Mouse (Mus musculus) MEL (cell line): ENCODE results near the gene Cfh.

Experiments
- BHLHE40 ChIP-seq: IDR thresholded peaks from 2 replicates; pipeline ENCODE4 v1.6.1; 2012; ENCODE audit warnings: low read depth, mild to moderate bottlenecking, inconsistent platforms, low read length, improper control_type of control experiment, borderline replicate concordance
- CHD2 ChIP-seq: IDR thresholded peaks from 2 replicates; pipeline ENCODE4 v1.6.1; 2011; ENCODE audit warnings: low read length, improper control_type of control experiment
- CTCF ChIP-seq, 3 experiments: IDR thresholded peaks in 2 of 3; conservative IDR thresholded peaks in 1 of 3; 2 replicates each; pipeline ENCODE4 v1.5.1; 2011 to 2012; ENCODE audit warnings: low read length in 3 of 3, low read depth in 2 of 3, mild to moderate bottlenecking in 2 of 3, improper control_type of control experiment in 1 of 3, inconsistent platforms in 1 of 3, mixed read lengths in 1 of 3, moderate library complexity in 1 of 3; ENCODE audit not compliant: control insufficient read depth in 1 of 3, insufficient read depth in 1 of 3, poor library complexity in 1 of 3, severe bottlenecking in 1 of 3
- MXI1 ChIP-seq: IDR thresholded peaks from 2 replicates; pipeline ENCODE4 v1.6.1; 2011; ENCODE audit warnings: mild to moderate bottlenecking, low read depth, low read length, improper control_type of control experiment
- POLR2A ChIP-seq, 2 experiments: IDR thresholded peaks; 2 replicates each; pipeline ENCODE4 v1.6.1; 2011 to 2012; ENCODE audit warnings: low read length in 2 of 2, mild to moderate bottlenecking in 2 of 2, control low read depth in 1 of 2, improper control_type of control experiment in 1 of 2, low read depth in 1 of 2, moderate library complexity in 1 of 2; ENCODE audit not compliant: control insufficient read depth in 1 of 2, insufficient read depth in 1 of 2, poor library complexity in 1 of 2
- POLR2AphosphoS2 ChIP-seq: IDR thresholded peaks from 2 replicates; pipeline ENCODE4 v1.6.1; 2011; ENCODE audit warnings: low read length, improper control_type of control experiment
- TAL1 ChIP-seq: IDR thresholded peaks from 2 replicates; pipeline ENCODE4 v1.6.1; 2012; ENCODE audit warnings: mild to moderate bottlenecking, inconsistent platforms, low read length, moderate library complexity, mixed read lengths

GRCm38 (mm10) chr1:140175442-140175841, 8.1 kb downstream of the Cfh start:
- no peak for TF ChIP-seq MXI1
- no peak for TF ChIP-seq BHLHE40
- no peak for TF ChIP-seq POLR2A (IDR thresholded peaks at IDR 0.05; ENCODE audit: control insufficient read depth in 1 of 2, insufficient read depth in 1 of 2, low read depth in 1 of 2, low read length in 2 of 2, poor library complexity in 1 of 2)
- no peak for TF ChIP-seq TAL1
- TF ChIP-seq POLR2AphosphoS2 = no peak
- TF ChIP-seq CTCF (IDR thresholded peaks at IDR 0.05 in 2 of 3, conservative IDR thresholded peaks at IDR 0.05 in 1 of 3; ENCODE audit: control insufficient read depth in 1 of 3, insufficient read depth in 1 of 3, low read depth in 2 of 3, low read length in 3 of 3, poor library complexity in 1 of 3, severe bottlenecking in 1 of 3) = no peak
- TF ChIP-seq CHD2 = no peak
